Mouse (Mus musculus) embryonic facial prominence, embryonic 15.5 days (tissue): ENCODE data around the gene Nt5e. TPM values are rescaled to one million over a fixed set of nuclear protein-coding genes. Genes with fewer than 3 reads are reported as not detected.

Experiments used
- ATAC-seq: fragments of 200-750 bp; cut with Nextera tagmentation; 2 replicates; pipeline ENCODE4 v1.8.0; 2017; ENCODE audit warnings: low read depth, moderate TSS enrichment; ENCODE audit not compliant: insufficient number of reproducible peaks, low FRiP score, low TSS enrichment
- H3K27ac ChIP-seq: fragments of 300-500 bp; sonication (generic); replicated peaks from 2 replicates; pipeline ENCODE4 v1.5.1; 2015; ENCODE audit warnings: mild to moderate bottlenecking, inconsistent platforms
- H3K27me3 ChIP-seq: fragments of 300-500 bp; sonication (generic); 2 replicates; pipeline ENCODE4 v1.6.1; 2015; ENCODE audit warnings: inconsistent platforms
- H3K36me3 ChIP-seq: fragments of 300-500 bp; sonication (generic); 2 replicates; pipeline ENCODE4 v1.6.1; 2015; ENCODE audit warnings: mild to moderate bottlenecking, inconsistent platforms
- H3K4me1 ChIP-seq: fragments of 300-500 bp; sonication (generic); 2 replicates; pipeline ENCODE4 v1.6.1; 2015; ENCODE audit warnings: inconsistent platforms
- H3K4me2 ChIP-seq: fragments of 300-500 bp; sonication (generic); replicated peaks from 2 replicates; pipeline ENCODE4 v1.6.1; 2015; ENCODE audit warnings: mild to moderate bottlenecking, inconsistent platforms
- H3K4me3 ChIP-seq: fragments of 300-500 bp; sonication (generic); replicated peaks from 2 replicates; pipeline ENCODE4 v1.5.1; 2015; ENCODE audit warnings: mild to moderate bottlenecking, inconsistent platforms
- H3K9ac ChIP-seq: fragments of 300-500 bp; sonication (generic); 2 replicates; pipeline ENCODE4 v1.6.1; 2015; ENCODE audit warnings: inconsistent platforms
- H3K9me3 ChIP-seq: fragments of 300-500 bp; sonication (generic); replicated peaks from 2 replicates; pipeline ENCODE4 v1.6.1; 2016; ENCODE audit warnings: inconsistent platforms
- WGBS: fragments of 180-500 bp; shearing (Covaris S2); methylation state at CpG from one replicate; pipeline ENCODE4 v1.1.7; 2015; 5-methylcytosine and 5-hydroxymethylcytosine counted together
- polyA plus RNA-seq: library from polyadenylated mRNA; unstranded; fragments of >200 nt; fragmentation: Nextera tagmentation; extraction: Ambion mirVana; gene quantifications from 2 replicates; pipeline ENCODE4 v1.2.1, GENCODE M21; 2015

Gene Nt5e
- polyA plus RNA-seq, 1 experiment from 2014 or later: 18.9 TPM

DNA sequence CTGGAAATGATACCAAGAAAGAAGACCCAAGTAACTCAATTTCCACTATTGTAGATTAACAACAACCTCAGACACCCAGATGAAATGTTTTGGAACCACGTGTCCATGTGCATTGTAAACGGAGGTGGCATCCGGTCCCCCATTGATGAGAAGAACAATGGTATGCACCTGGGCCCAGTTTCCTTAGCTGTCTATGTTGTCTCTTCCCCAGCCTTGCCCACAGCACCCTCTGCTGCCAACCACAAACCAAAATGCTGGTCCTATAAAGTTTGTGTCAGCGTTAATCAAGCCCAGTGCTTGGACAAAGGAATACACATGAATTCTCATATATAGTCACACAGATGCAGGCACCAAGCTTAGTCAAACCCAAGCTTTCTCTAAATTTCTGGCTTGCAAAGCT lies 39.3 kb downstream of the Nt5e start:
- Histone ChIP-seq H3K27me3 (no peaks in the 10 kb centered on the region), H3K9me3 (no peaks in the 10 kb centered on the region), H3K4me3 (no peak overlapping the region), H3K36me3 (0 out of 2 replicates have a peak, but pooled peaks cover 3% of the 10 kb centered on the region), H3K27ac (no peak overlapping the region), H3K4me2 (no peak overlapping the region), H3K4me1 (0 out of 2 replicates have a peak, but pooled peaks cover 8% of the 10 kb centered on the region), H3K9ac (no peak overlapping the region)
- 88% methylated on average over 4 of the region's 4 CpGs for WGBS
- ATAC-seq: no peak

DNA sequence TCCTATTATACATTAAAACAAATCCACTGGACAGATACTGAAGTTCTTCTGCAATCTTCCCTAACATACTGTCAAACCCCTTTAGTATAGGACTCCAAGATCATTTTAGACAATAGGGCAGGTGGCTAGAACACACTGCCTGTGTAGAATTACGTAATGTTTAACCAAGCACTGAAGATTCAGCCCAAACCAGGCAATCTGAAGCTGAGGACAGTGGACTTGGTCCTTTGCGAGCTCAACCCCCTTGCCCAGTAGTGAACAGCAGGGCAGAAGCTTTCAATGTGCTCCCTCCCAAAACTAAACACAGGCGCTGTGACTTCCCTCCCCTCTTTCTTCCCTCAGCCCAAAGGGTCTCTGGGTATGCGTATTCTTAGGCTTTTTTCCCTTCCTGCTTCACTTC lies 39.8 kb downstream of the Nt5e start:
- Histone ChIP-seq H3K27me3 (no peaks in the 10 kb centered on the region), H3K4me3 (no peak overlapping the region), H3K9me3 (no peaks in the 10 kb centered on the region), H3K27ac (no peak overlapping the region), H3K9ac (no peak overlapping the region), H3K4me2 (no peak overlapping the region), H3K36me3 (0 out of 2 replicates have a peak, but pooled peaks cover 4% of the 10 kb centered on the region), H3K4me1 (0 out of 2 replicates have a peak, but pooled peaks cover 4% of the 10 kb centered on the region)
- ATAC-seq: no peak
- WGBS: 86% methylated on average over 4 of the region's 4 CpGs

DNA sequence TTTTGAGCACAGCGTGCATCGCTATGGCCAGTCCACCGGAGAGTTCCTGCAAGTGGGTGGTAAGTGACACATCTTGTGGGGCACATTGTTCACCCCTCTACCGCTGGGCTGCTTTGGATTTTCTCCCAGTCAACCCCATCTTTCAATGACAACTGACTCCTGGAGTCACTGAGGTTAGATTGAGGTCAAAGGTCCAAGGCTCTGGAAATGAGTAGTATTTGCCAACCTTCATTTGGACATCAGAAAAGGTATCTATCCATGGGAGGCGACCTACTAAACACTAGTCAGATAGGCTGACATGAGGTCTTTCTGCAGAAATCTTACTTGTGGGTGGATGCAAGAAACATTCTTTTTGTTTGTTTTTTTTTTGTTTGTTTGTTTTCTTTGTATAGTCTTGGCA lies 40.3 kb downstream of the Nt5e start:
- Histone ChIP-seq H3K9ac (no peak overlapping the region), H3K36me3 (0 out of 2 replicates have a peak, but pooled peaks cover 4% of the 10 kb centered on the region), H3K4me3 (no peak overlapping the region), H3K27ac (no peak overlapping the region), H3K27me3 (no peaks in the 10 kb centered on the region), H3K9me3 (no peaks in the 10 kb centered on the region), H3K4me1 (0 out of 2 replicates have a peak, but pooled peaks cover 4% of the 10 kb centered on the region), H3K4me2 (no peak overlapping the region)
- WGBS: 83% methylated on average over 5 of the region's 5 CpGs
- no peak for ATAC-seq

DNA sequence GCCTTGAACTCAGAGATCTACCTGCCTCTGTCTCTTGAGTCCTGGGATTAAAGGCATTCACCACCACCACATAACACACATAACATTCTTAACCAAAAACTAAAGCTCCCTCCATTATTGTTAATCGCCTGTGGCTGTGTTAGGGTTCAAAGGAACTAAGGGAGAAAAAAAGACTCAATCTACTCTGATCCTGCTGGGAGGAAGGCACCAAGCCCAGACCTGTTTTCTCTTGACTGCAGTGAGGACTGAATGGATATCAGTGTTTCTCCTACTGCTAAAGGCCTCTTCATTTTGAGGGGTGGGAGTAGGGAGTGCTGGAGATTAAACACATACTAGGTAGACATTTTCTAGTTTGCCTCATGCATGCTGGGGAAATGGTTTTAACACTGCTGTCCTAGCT lies 40.8 kb downstream of the Nt5e start:
- Histone ChIP-seq H3K4me1 (0 out of 2 replicates have a peak, but pooled peaks cover under 1% of the 10 kb centered on the region), H3K27ac (no peak overlapping the region), H3K36me3 (0 out of 2 replicates have a peak, but pooled peaks cover 4% of the 10 kb centered on the region), H3K9ac (no peak overlapping the region), H3K4me2 (no peak overlapping the region), H3K9me3 (no peaks in the 10 kb centered on the region), H3K4me3 (no peak overlapping the region), H3K27me3 (no peaks in the 10 kb centered on the region)
- no peak for ATAC-seq
- 71% methylated on average over 1 of the region's 1 CpGs for WGBS

DNA sequence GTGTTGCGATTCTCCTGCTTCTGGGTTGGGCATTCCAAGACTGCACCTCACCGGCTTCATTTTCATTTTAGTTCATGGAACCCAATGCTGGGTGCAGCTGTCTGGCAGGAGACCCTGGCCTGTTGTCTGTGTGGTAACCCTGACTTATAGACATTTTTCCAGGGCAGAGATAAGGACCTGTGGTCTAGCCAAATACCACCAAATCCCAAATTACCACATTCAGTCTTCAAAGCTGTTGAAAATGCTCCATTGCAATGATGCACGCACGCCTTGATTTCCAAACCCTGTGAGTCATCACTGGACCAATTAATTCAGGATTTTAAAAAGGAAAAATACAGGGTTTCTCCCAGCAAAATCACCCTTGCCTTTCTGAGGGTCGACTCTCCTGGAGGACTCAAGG lies 41.5 kb downstream of the Nt5e start:
- H3K4me3 ChIP-seq: no peak overlapping the region
- ATAC-seq: no peak
- 0 out of 2 replicates have a peak, but pooled peaks cover 4% of the 10 kb centered on the region for H3K36me3 ChIP-seq
- no peak overlapping the region for H3K4me2 ChIP-seq
- H3K9me3 ChIP-seq: no peaks in the 10 kb centered on the region
- H3K27me3 ChIP-seq: no peaks in the 10 kb centered on the region
- H3K27ac ChIP-seq: no peak overlapping the region
- no peak overlapping the region for H3K9ac ChIP-seq
- H3K4me1 ChIP-seq: no peaks in the 10 kb centered on the region
- WGBS: 79% methylated on average over 5 of the region's 5 CpGs

DNA sequence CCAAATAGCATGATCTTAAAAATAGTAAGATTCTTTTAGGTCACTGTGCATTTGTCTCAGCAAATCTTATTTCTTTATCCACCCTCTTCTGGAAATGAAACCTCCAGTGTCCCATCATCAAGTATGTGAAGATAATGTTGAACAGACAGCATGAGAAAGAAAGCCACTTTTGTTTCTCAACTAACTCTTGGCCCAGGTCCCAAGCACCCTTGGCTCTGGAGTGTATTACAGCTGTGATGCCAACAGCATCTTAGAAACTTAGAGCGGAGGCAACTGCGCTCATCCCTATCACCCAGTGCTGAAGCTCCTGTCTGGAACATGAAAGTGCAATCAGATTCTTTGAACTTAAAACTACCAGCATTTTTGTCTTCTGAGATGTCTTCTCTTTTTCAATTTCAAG lies 42.7 kb downstream of the Nt5e start:
- Histone ChIP-seq H3K27me3 (no peaks in the 10 kb centered on the region), H3K4me1 (no peaks in the 10 kb centered on the region), H3K27ac (no peak overlapping the region), H3K4me2 (no peak overlapping the region), H3K4me3 (no peak overlapping the region), H3K9me3 (no peaks in the 10 kb centered on the region), H3K9ac (no peak overlapping the region), H3K36me3 (0 out of 2 replicates have a peak, but pooled peaks cover 4% of the 10 kb centered on the region)
- no peak for ATAC-seq
- 82% methylated on average over 2 of the region's 2 CpGs for WGBS

DNA sequence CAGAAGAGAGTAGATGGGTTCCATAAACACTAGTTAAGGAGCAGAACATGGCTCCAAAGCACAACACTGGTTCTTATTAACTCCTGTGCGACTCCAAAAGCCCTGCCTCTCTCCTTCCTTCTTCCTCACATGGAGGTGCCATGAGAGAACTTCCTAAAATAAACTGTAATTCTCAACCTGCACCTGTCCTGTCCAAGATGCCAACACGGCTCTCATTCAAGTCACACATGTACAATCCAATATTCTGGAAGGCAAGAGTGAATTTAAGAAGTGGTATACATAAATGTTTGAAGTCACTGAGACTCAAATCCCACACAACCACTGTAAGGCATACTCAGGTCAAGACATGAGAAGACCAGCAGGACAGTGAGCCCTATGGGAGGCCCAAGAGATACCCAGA lies 44.2 kb downstream of the Nt5e start:
- Histone ChIP-seq H3K4me2 (no peak overlapping the region), H3K36me3 (0 out of 2 replicates have a peak, but pooled peaks cover 4% of the 10 kb centered on the region), H3K9me3 (no peaks in the 10 kb centered on the region), H3K4me1 (no peaks in the 10 kb centered on the region), H3K9ac (no peak overlapping the region), H3K27ac (no peak overlapping the region), H3K4me3 (no peak overlapping the region), H3K27me3 (no peaks in the 10 kb centered on the region)
- 82% methylated on average over 2 of the region's 2 CpGs for WGBS
- ATAC-seq: no peak

DNA sequence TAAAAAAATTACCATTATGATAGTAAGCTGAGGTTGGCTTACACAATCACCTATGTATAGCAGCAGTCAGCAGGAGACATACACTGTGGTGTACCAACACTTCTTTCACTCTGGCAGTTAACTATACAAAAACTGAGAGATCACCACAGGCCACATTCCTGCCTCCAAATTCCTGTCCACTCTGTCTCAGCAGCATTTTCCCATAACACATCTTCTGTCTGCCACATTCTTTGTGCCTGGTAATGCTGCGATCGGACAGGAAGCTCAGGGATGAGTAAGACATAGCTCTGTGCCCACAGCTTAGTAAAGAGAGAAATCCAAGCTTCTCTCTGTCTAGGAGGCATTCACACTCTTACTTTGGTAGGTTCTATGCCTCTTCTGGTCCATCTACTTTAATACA lies 46.0 kb downstream of the Nt5e start:
- H3K4me2 ChIP-seq: no peak overlapping the region
- H3K9ac ChIP-seq: no peak overlapping the region
- no peak overlapping the region for H3K4me3 ChIP-seq
- H3K4me1 ChIP-seq: no peaks in the 10 kb centered on the region
- ATAC-seq: no peak
- 0 out of 2 replicates have a peak, but pooled peaks cover 4% of the 10 kb centered on the region for H3K36me3 ChIP-seq
- no peaks in the 10 kb centered on the region for H3K27me3 ChIP-seq
- 79% methylated on average over 2 of the region's 2 CpGs for WGBS
- no peaks in the 10 kb centered on the region for H3K9me3 ChIP-seq
- no peak overlapping the region for H3K27ac ChIP-seq

DNA sequence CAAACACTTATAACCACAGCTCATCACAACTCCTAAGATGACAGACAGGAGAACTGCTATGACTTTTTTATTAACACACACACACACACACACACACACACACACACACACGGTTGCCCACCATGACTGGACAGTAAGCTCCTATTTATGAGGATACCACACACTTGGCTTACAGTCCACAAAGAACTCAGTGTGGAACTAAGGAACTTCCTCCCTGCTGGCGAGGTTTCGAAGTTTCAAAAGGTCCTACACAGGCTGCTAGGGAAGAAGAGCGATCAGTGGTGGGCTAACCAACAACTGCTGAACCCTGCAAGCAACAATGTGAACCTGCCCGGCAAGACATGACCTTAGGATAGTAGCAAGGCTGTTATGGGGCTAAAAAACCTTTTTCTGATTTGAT lies 50.5 kb downstream of the Nt5e start:
- Histone ChIP-seq H3K27ac (no peak overlapping the region), H3K4me2 (no peak overlapping the region), H3K9me3 (no peaks in the 10 kb centered on the region), H3K36me3 (peaks cover 16% of the 10 kb centered on the region; the same call in 1 of the 2 replicates), H3K4me3 (no peak overlapping the region), H3K4me1 (no peaks in the 10 kb centered on the region), H3K27me3 (no peaks in the 10 kb centered on the region), H3K9ac (no peak overlapping the region)
- 78% methylated on average over 5 of the region's 5 CpGs for WGBS
- ATAC-seq: no peak

DNA sequence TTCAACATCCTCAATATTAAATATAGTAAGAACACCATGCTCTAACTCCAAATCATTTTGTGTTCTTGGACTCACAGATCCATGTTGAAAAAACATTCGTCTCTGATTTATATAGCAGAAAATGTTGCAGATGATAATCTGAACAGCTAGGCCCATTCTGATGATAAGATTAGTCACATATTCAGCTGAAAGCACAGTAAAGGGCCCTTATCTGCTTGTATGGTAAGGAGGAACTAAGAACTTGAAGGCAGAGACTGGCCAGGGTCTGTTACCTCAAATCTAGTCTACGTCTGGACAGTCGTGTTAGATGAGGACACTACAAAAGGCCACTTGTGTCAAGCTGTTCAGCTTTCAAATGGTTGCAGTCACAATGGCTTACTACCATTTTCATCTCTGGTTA lies 52.1 kb downstream of the Nt5e start:
- Histone ChIP-seq H3K27ac (no peak overlapping the region), H3K36me3 (peaks cover 25% of the 10 kb centered on the region; the same call in 1 of the 2 replicates), H3K9ac (no peak overlapping the region), H3K4me2 (no peak overlapping the region), H3K9me3 (no peaks in the 10 kb centered on the region), H3K4me1 (no peaks in the 10 kb centered on the region), H3K4me3 (no peak overlapping the region), H3K27me3 (no peaks in the 10 kb centered on the region)
- ATAC-seq: no peak
- WGBS: 85% methylated on average over 3 of the region's 3 CpGs

DNA sequence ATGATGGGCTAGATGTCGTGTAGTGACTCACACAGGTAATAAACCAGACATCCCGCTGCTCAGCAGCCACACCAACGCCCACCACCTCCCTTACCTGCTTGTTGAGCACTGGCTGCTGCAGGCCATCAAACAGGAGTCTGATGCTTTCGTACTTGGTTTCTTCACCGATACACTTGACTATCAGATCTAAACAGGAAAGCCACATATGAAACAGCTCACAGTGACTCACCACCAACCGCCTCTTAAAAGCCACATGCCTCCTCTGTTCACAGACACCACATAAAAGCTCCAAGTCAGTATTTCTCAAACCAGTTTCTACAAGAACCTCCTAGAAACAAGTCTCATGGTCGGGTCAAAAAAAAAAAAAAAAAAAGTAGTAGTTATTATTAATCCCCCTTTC lies 53.1 kb downstream of the Nt5e start:
- H3K9me3 ChIP-seq: no peaks in the 10 kb centered on the region
- H3K4me2 ChIP-seq: no peak overlapping the region
- 70% methylated on average over 7 of the region's 7 CpGs for WGBS
- H3K36me3 ChIP-seq: peaks cover 25% of the 10 kb centered on the region; the same call in 1 of the 2 replicates
- no peak overlapping the region for H3K9ac ChIP-seq
- H3K27ac ChIP-seq: no peak overlapping the region
- H3K27me3 ChIP-seq: no peaks in the 10 kb centered on the region
- ATAC-seq: no peak
- no peak overlapping the region for H3K4me3 ChIP-seq
- H3K4me1 ChIP-seq: no peaks in the 10 kb centered on the region

DNA sequence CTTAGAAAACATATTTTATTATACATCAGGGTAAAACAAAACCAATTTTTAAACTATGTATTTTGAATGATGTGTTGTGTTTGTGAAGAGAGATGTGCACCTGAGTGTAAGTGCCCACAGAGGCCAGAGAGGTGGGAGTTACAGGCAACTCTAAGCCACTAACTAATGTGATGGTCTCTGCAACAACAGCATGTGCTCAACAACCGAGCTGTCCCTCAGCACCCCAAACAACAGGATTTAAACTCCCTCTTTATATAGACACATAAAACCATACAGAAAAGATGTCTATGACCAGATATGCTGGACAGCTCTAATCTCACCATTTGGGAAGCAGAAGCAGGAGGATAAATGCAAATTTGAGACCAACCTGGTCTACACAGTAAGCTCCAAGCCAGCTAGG lies 53.5 kb downstream of the Nt5e start:
- Histone ChIP-seq H3K4me2 (no peak overlapping the region), H3K9ac (no peak overlapping the region), H3K27ac (no peak overlapping the region), H3K9me3 (no peaks in the 10 kb centered on the region), H3K27me3 (no peaks in the 10 kb centered on the region), H3K4me1 (no peaks in the 10 kb centered on the region), H3K4me3 (no peak overlapping the region), H3K36me3 (peaks cover 27% of the 10 kb centered on the region; the same call in 1 of the 2 replicates)
- no peak for ATAC-seq
- 91% methylated on average over 1 of the region's 1 CpGs for WGBS
